In genomic region chr11:117836306-117836705, GRCm38 (mm10) we compare ENCODE assay signal across 9 mouse cellular contexts. TPM values are rescaled to one million over a fixed set of nuclear protein-coding genes. Genes with fewer than 3 reads are reported as not detected.
DNase-seq lines count a peak whose midpoint lies in the region; ATAC-seq and TF ChIP-seq lines count a peak whose summit lies in the region.
"Had no signal": no experiment of that assay in that cellular context is flagged by ENCODE, and none has a peak within 500 bp of the region (broad histone marks: within the 10 kb centered on the region; RNA-seq: fewer than 3 reads in every experiment).

No protein-coding gene starts in this region.

- H3K4me3 ChIP-seq in ES-E14 (ENCODE audit: insufficient read depth in 1 of 2, low read depth in 1 of 2, low read length in 2 of 2, poor library complexity in 1 of 2, severe bottlenecking in 1 of 2) = no peak overlapping the region
- H3K4me3 ChIP-seq in forebrain, embryonic 14.5 days (ENCODE audit: low read depth, low read length) = no peak overlapping the region

- peak overlapping the region; percentile 36; the same call in 1 of the 2 replicates for H3K4me2 ChIP-seq in forebrain, embryonic 14.5 days (ENCODE audit: low read length)

- H3K36me3 ChIP-seq in ES-E14 (ENCODE audit: control insufficient read depth, insufficient read depth, low read length, poor library complexity, severe bottlenecking) = no peaks in the 10 kb centered on the region
- no peaks in the 10 kb centered on the region for H3K36me3 ChIP-seq in forebrain, embryonic 14.5 days (ENCODE audit: control insufficient read depth, insufficient read depth, low read length)

- peaks cover 4 to 14% of the 10 kb centered on the region in 2 experiments; a peak in 3 of 4 replicates for H3K4me1 ChIP-seq in ES-E14 (ENCODE audit: control insufficient read depth in 2 of 2, insufficient read depth in 2 of 2, low read length in 2 of 2, poor library complexity in 1 of 2)
- H3K4me1 ChIP-seq in forebrain, embryonic 14.5 days (ENCODE audit: control insufficient read depth, insufficient read depth, low read length) = peaks cover 7% of the 10 kb centered on the region; the same call in 1 of the 2 replicates

- DNase-seq in embryo, embryonic 11 days = peak; percentile 37
- no peak for DNase-seq in embryo, embryonic 9.5 days (ENCODE audit: extremely low spot score)
- peak; percentile 62 for DNase-seq in ES-E14 (ENCODE audit: low read depth, low spot score)
- peak; percentile 57 for DNase-seq in forebrain, embryonic 14.5 days (ENCODE audit: low spot score)
- DNase-seq in kidney, postnatal 25 days = peak; percentile 42 to 81
- DNase-seq in lung, postnatal 14 days = peak; percentile 41
- DNase-seq in cerebellum, postnatal 36 days = no peak
- DNase-seq in gastrocnemius, postnatal 4 days (ENCODE audit: low spot score in 2 of 2) = no peak

- ATAC-seq in forebrain, embryonic 14.5 days = peak; percentile 27; the same call in 1 of the 2 replicates

- H3K9me3 ChIP-seq in ES-E14 (ENCODE audit: control insufficient read depth, insufficient read depth, low read depth, low read length) = no peaks in the 10 kb centered on the region
- H3K9me3 ChIP-seq in forebrain, embryonic 14.5 days (replicated peaks; ENCODE audit: control insufficient read depth, low read length) = no peaks in the 10 kb centered on the region

- no peaks in the 10 kb centered on the region for H3K27me3 ChIP-seq in forebrain, embryonic 14.5 days (replicated peaks; ENCODE audit: control insufficient read depth, insufficient read depth, low read length)

- H3K27ac ChIP-seq in ES-E14 (ENCODE audit: insufficient read depth, low read depth, low read length, poor library complexity, severe bottlenecking) = no peak overlapping the region
- no peak overlapping the region for H3K27ac ChIP-seq in forebrain, embryonic 14.5 days (ENCODE audit: low read depth, low read length)

- in situ Hi-C loops in ES-E14 (cut with MboI; ENCODE audit: low sequenced_read_pairs in 2 of 2, unreplicated experiment in 2 of 2) = no loop called here

- WGBS in forebrain, embryonic 14.5 days = 23% methylated on average over 13 of the region's 13 CpGs

- H3K9ac ChIP-seq in ES-E14 (ENCODE audit: insufficient read depth, low read depth, low read length, poor library complexity, severe bottlenecking) = no peak overlapping the region
- H3K9ac ChIP-seq in forebrain, embryonic 14.5 days (ENCODE audit: low read length) = no peak overlapping the region

TF ChIP-seq in ES-E14, 5 proteins besides CTCF, POLR2A, EP300 and RAD21:
- TF ChIP-seq ZNF384 (IDR thresholded peaks at IDR 0.05; ENCODE audit: low read depth, low read length) = no peak
- TF ChIP-seq MAFK (IDR thresholded peaks at IDR 0.05; ENCODE audit: insufficient read depth, low read depth, low read length) = no peak

RNA-seq across cellular contexts. Expression of gene Tk1, which starts 10.4 kb away (rescaled TPM):
- 77.5 and 89.3 TPM in 2 replicates for total RNA-seq in ES-E14 (2012; rRNA removed)
- polyA plus RNA-seq in forebrain, embryonic 14.5 days (2014; fragmentation: Nextera tagmentation; extraction: Ambion mirVana) = 44.9 and 67.8 TPM in 2 replicates
- total RNA-seq in gastrocnemius, postnatal 4 days (2021) = 10 to 100 TPM; 38.4 to 43.9 TPM

RNA-seq across cellular contexts. Expression of gene Afmid, which starts 10.6 kb away (rescaled TPM):
- total RNA-seq in ES-E14 (2012; rRNA removed) = 1.8 and 2.4 TPM in 2 replicates
- polyA plus RNA-seq in forebrain, embryonic 14.5 days (2014; fragmentation: Nextera tagmentation; extraction: Ambion mirVana) = 4.4 and 5.7 TPM in 2 replicates
- 1 to 10 TPM; 6.1 to 9.6 TPM for total RNA-seq in gastrocnemius, postnatal 4 days (2021)

RNA-seq across cellular contexts. Expression of gene Birc5, which starts 12.7 kb away (rescaled TPM):
- 125 and 166 TPM in 2 replicates for total RNA-seq in ES-E14 (2012; rRNA removed)
- 106 and 145 TPM in 2 replicates for polyA plus RNA-seq in forebrain, embryonic 14.5 days (2014; fragmentation: Nextera tagmentation; extraction: Ambion mirVana)
- 10 to 100 TPM; 23.2 to 25.2 TPM for total RNA-seq in gastrocnemius, postnatal 4 days (2021)

RNA-seq across cellular contexts. Expression of gene Tmem235, which starts 24.2 kb away (rescaled TPM):
- 0.36 and 0.58 TPM in 2 replicates for total RNA-seq in ES-E14 (2012; rRNA removed)
- not detected in 2 replicates for polyA plus RNA-seq in forebrain, embryonic 14.5 days (2014; fragmentation: Nextera tagmentation; extraction: Ambion mirVana)
- not detected for total RNA-seq in gastrocnemius, postnatal 4 days (2021)
- polyA plus RNA-seq: gonadal fat pad, adult 2 months had no signal

RNA-seq across cellular contexts. Expression of gene Gm20708, which starts 26.8 kb away (rescaled TPM):
- 0.40 and 0.42 TPM in 2 replicates for total RNA-seq in ES-E14 (2012; rRNA removed)
- polyA plus RNA-seq in forebrain, embryonic 14.5 days (2014; fragmentation: Nextera tagmentation; extraction: Ambion mirVana) = 0.41 and 1.3 TPM in 2 replicates
- 1 to 10 TPM; 3.3 to 3.6 TPM for total RNA-seq in gastrocnemius, postnatal 4 days (2021)

Comparison
In these comparisons a context has a peak if more than half of its experiments do, and no peak if none do; other contexts are left out.
1. DNase-seq: peak in embryo, embryonic 11 days (single experiment), ES-E14 (single experiment), forebrain, embryonic 14.5 days (single experiment), kidney, postnatal 25 days (2 of 2) and lung, postnatal 14 days (single experiment); none in embryo, embryonic 9.5 days (single experiment), cerebellum, postnatal 36 days (0 of 2) and gastrocnemius, postnatal 4 days (0 of 2).